Mouse (Mus musculus) forebrain, embryonic 10.5 days (tissue): Measurements from ENCODE around the gene Hoxa3. TPM values are rescaled to one million over a fixed set of nuclear protein-coding genes. Genes with fewer than 3 reads are reported as not detected.

Experiments
- DNase-seq: peaks from one replicate; pipeline ENCODE4 v3.0.0-alpha.2; 2017; ENCODE audit warnings: low spot score; ENCODE audit errors: extremely low spot score
- H3K27ac ChIP-seq: fragments of 300-500 bp; sonication (generic); 2 replicates; pipeline ENCODE4 v1.5.1; 2016; ENCODE audit warnings: mild to moderate bottlenecking
- H3K27me3 ChIP-seq: fragments of 300-500 bp; sonication (generic); 2 replicates; pipeline ENCODE4 v1.6.1; 2016; ENCODE audit warnings: mild to moderate bottlenecking; ENCODE audit not compliant: poor library complexity, severe bottlenecking
- H3K36me3 ChIP-seq: fragments of 300-500 bp; sonication (generic); replicated peaks from 2 replicates; pipeline ENCODE4 v1.6.1; 2016; ENCODE audit warnings: mild to moderate bottlenecking, moderate library complexity
- H3K4me1 ChIP-seq: fragments of 300-500 bp; sonication (generic); 2 replicates; pipeline ENCODE4 v1.6.1; 2016
- H3K4me3 ChIP-seq: fragments of 300-500 bp; sonication (generic); 2 replicates; pipeline ENCODE4 v1.5.1; 2016; ENCODE audit warnings: mild to moderate bottlenecking, moderate library complexity
- H3K9me3 ChIP-seq: fragments of 300-500 bp; sonication (generic); 2 replicates; pipeline ENCODE4 v1.6.1; 2016; ENCODE audit warnings: mild to moderate bottlenecking, moderate library complexity
- WGBS: fragments of 180-500 bp; shearing (Covaris S2); methylation state at CpG from one replicate; pipeline ENCODE4 v1.1.7; 2016; 5-methylcytosine and 5-hydroxymethylcytosine counted together
- polyA plus RNA-seq: library from polyadenylated mRNA; unstranded; fragments of >200 nt; fragmentation: Nextera tagmentation; extraction: Ambion mirVana; gene quantifications from 2 replicates; pipeline ENCODE4 v1.2.1, GENCODE M21; 2016

The Hoxa3 gene
- polyA plus RNA-seq, 1 experiment from 2014 or later = not detected

GRCm38 (mm10) chr6:52233546-52234427 is 20.7 kb upstream of the Hoxa3 start:
- H3K27me3 ChIP-seq = peaks cover 100% of the 10 kb centered on the region
- under 1% methylated on average over 70 of the region's 70 CpGs for WGBS
- DNase-seq = no peak
- H3K36me3 ChIP-seq = no peaks in the 10 kb centered on the region
- H3K4me3 ChIP-seq = 0 out of 2 replicates have a peak overlapping the region, but pooled peaks have one; percentile 2
- H3K4me1 ChIP-seq = peaks cover 13% of the 10 kb centered on the region
- H3K9me3 ChIP-seq = no peaks in the 10 kb centered on the region
- no peak overlapping the region for H3K27ac ChIP-seq

- H3K9me3 ChIP-seq = no peaks in the 10 kb centered on the region
- peaks cover 13% of the 10 kb centered on the region for H3K4me1 ChIP-seq
- H3K36me3 ChIP-seq = no peaks in the 10 kb centered on the region
- 3% methylated on average over 23 of the region's 23 CpGs for WGBS
- no peak overlapping the region for H3K4me3 ChIP-seq
- DNase-seq = no peak
- peaks cover 100% of the 10 kb centered on the region for H3K27me3 ChIP-seq
- no peak overlapping the region for H3K27ac ChIP-seq
These were observed 19.9 kb upstream of the Hoxa3 start for GRCm38 (mm10) chr6:52232984-52233545.

GRCm38 (mm10) chr6:52232568-52232965 is 19.4 kb upstream of the Hoxa3 start:
- 1% methylated on average over 18 of the region's 18 CpGs for WGBS
- Histone ChIP-seq H3K4me1 (peaks cover 13% of the 10 kb centered on the region), H3K4me3 (no peak overlapping the region), H3K9me3 (no peaks in the 10 kb centered on the region), H3K36me3 (no peaks in the 10 kb centered on the region), H3K27ac (no peak overlapping the region), H3K27me3 (peaks cover 100% of the 10 kb centered on the region)
- no peak for DNase-seq

DNA sequence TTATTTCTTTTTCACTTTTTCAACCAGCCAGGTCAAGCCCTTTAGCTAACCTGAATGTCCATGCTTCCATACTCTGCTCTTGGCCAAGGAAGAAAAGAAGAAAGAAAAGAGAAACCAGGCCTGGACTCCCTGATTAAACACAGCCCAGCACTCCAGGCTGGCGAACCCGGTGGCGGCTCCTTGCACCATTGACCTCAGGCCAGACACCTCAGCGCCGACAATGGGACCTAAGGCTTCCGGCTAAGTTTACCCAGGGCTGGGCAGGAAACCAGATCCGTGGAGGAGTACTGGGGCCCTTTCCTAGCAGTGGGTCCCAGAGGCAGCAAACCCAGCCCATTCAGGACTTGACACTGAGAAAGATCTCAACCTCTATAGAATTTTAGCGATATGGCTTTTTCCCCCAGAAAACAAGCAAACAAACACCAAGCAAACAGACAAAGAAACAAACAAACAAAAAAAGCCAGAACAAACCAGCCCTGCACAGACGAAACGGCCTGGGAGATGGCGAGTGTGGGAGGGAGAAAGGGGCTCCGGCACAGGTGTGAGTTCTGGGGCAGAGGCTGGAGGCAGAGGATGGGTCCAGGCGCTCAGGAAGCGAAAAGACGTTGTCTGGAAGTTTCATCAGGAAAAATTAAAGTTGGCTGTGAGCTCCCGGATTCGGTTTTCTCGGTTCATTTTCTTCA is 18.9 kb upstream of the Hoxa3 start:
- no peak for DNase-seq
- no peak overlapping the region for H3K4me3 ChIP-seq
- H3K27ac ChIP-seq = no peak overlapping the region
- H3K4me1 ChIP-seq = peaks cover 13% of the 10 kb centered on the region
- no peaks in the 10 kb centered on the region for H3K9me3 ChIP-seq
- no peaks in the 10 kb centered on the region for H3K36me3 ChIP-seq
- H3K27me3 ChIP-seq = peaks cover 100% of the 10 kb centered on the region
- 2% methylated on average over 18 of the region's 18 CpGs for WGBS

DNA sequence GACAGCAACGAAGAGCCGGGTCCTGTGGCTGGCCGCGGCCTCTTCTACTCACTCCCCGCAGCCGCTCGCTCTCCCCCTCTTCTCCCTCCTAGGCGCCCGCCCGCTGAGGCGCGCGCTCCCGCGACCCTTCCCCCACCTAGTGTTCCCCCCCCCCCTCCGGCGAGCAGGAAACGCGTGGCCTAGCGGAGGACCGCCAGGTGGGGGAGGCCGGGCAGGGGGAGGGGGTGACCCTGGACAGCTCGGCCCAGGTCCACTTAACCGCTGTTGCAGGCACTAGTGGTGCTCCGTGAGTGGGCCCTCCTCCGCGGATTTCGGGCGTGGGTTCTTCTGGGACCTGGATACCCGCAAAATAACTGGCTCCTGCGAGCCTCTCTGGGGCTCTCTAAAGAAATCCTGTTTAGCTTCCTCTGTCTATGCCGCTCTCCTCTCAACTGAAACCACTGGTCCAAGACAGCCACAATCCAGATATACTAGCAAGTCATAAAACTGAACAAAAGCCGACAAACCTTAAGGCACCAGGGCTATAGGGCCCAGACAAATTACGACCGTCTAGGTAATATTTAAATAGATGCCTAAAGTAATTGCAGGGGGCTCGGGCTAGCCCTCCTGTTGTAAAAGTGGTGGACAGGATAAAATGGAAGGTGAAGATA is 17.5 kb upstream of the Hoxa3 start, which contains the start of gene Hoxa9:
TSS of gene Hoxa9 (minus strand) at position 574 of the 650 bp plus-strand sequence.
- DNase-seq = no peak
- H3K9me3 ChIP-seq = no peaks in the 10 kb centered on the region
- peaks cover 100% of the 10 kb centered on the region for H3K27me3 ChIP-seq
- WGBS = 2% methylated on average over 21 of the region's 36 CpGs
- H3K27ac ChIP-seq = no peak within 1 kb of the TSS
- H3K4me3 ChIP-seq = no peak within 1 kb of the TSS
- H3K4me1 ChIP-seq = peaks cover 17% of the 10 kb centered on the region
- H3K36me3 ChIP-seq = no peaks in the 10 kb centered on the region

DNA sequence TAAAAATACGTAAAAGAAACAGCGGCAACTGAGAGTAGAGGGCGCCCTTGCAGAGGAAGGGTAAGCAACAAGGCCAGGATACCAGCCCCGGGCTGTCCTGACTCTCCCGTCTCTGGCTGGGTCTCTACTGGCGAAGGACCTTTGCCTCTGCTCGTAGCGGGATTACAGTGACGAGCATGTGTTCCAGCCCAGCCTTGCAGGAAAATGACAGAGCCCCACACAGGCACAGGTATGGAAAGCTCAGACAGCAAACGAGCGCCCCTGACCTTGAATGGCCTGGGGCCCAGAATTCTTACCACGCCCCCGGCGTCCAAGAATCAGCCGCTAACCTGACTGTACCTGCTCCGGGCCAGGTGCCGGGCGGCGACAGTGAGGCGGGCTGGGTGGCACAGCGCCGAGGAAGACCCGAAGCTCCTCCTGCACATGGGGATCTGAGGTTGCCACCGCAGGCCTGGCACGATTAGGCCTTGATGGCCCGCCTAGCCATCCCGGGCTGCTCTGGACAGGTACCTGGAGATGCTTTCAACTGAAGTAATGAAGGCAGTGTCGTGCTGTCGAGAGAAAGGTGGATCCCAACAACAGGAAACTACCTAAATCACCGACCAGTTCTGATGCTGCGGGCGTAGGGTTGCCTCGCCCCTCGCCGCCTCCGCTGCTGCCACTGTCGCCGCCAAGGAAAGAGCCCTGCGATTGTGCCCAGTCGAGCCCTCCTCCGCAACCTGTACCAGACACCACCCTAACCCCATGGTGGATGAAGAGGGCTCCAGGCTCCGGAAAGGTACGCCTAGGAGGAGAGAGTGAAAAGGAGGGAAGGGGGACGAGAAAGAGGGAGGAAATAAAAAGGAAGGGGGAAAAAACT is 16.7 kb upstream of the Hoxa3 start:
- no peak for DNase-seq
- H3K4me3 ChIP-seq = no peak overlapping the region
- H3K9me3 ChIP-seq = no peaks in the 10 kb centered on the region
- no peak overlapping the region for H3K27ac ChIP-seq
- peaks cover 18% of the 10 kb centered on the region for H3K4me1 ChIP-seq
- WGBS = 2% methylated on average over 44 of the region's 44 CpGs
- H3K36me3 ChIP-seq = no peaks in the 10 kb centered on the region
- peaks cover 100% of the 10 kb centered on the region for H3K27me3 ChIP-seq

DNA sequence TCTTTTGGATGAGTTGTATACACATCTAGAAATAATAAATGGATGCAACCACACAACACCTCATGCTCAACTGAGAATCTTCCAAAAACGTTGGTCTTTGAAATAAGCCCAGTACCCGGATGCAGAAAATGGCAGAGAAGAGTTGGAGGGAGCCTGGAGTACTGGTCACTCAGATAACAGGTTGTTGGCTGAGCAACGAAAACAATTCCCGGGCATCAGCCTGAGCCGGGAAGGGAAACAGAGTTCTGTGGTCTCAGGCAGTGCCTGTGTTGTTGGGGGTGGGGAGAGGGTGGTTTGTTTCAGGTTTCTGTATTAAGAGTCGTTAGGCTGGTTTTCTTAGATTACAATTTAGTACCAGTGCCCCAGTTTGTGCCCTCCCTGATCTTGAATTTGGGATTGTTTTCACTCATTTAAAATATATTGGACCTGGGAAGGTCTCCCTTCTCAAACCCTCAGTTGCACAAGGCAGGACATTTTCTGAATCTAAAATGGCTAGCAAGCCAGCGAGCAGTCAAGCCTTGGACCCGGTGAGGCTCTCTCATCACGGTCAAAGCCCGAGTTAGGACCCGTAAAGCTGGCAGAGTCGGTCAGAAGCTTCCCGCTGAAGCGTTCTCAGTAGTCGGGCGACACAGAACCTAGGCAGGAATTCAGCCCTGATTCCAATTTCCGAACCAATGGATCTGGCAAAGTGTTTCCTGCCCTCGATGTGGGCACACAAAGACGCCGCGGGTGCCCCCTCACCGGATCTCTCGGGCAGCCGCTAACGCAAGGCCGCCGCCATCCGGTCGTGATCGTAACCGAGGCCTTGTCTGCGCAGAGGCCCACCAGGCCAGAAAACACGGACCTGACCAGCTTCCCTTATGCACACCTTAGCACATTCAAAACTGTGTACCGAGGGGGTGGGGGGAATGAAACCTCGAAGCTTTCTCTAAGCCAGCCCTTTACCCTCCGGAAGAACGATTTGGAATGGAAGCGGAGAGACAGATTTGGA is 15.6 kb upstream of the Hoxa3 start:
- no peak overlapping the region for H3K4me3 ChIP-seq
- WGBS = 1% methylated on average over 38 of the region's 38 CpGs
- no peak overlapping the region for H3K27ac ChIP-seq
- H3K9me3 ChIP-seq = no peaks in the 10 kb centered on the region
- no peak for DNase-seq
- H3K27me3 ChIP-seq = peaks cover 100% of the 10 kb centered on the region
- H3K4me1 ChIP-seq = peaks cover 10% of the 10 kb centered on the region
- no peaks in the 10 kb centered on the region for H3K36me3 ChIP-seq

GRCm38 (mm10) chr6:52227470-52228222 is 14.5 kb upstream of the Hoxa3 start:
- 1% methylated on average over 11 of the region's 11 CpGs for WGBS

GRCm38 (mm10) chr6:52226569-52227257 is 13.6 kb upstream of the Hoxa3 start:
- DNase-seq = no peak
- H3K36me3 ChIP-seq = no peaks in the 10 kb centered on the region
- peaks cover 100% of the 10 kb centered on the region for H3K27me3 ChIP-seq
- no peak overlapping the region for H3K4me3 ChIP-seq
- no peak overlapping the region for H3K27ac ChIP-seq
- H3K4me1 ChIP-seq = peaks cover 14% of the 10 kb centered on the region
- H3K9me3 ChIP-seq = no peaks in the 10 kb centered on the region
- 3% methylated on average over 26 of the region's 26 CpGs for WGBS

More at GRCm38 (mm10) chr6:52227470-52228222, 14.5 kb upstream of the Hoxa3 start:
- Histone ChIP-seq H3K27ac (no peak overlapping the region), H3K4me1 (peaks cover 10% of the 10 kb centered on the region), H3K4me3 (no peak overlapping the region), H3K27me3 (peaks cover 100% of the 10 kb centered on the region), H3K9me3 (no peaks in the 10 kb centered on the region), H3K36me3 (no peaks in the 10 kb centered on the region)
- no peak for DNase-seq
